Mouse (Mus musculus): ENCODE measurements around the gene Slc22a18.

Slc22a18 gene

GRCm38 (mm10) chr7:143473347-143474101 lies at the start of gene Slc22a18:
TSS of gene Slc22a18 (plus strand) at chr7:143473736.
- DNase-seq (ENCODE audit: low read depth) = no peak

- no peak for DNase-seq (ENCODE audit: low read depth)
Measured at GRCm38 (mm10) chr7:143428142-143428813, 45.3 kb upstream of the Slc22a18 start.

GRCm38 (mm10) chr7:143428814-143429499 lies 44.6 kb upstream of the Slc22a18 start:
- no peak for DNase-seq (ENCODE audit: low read depth)

DNA sequence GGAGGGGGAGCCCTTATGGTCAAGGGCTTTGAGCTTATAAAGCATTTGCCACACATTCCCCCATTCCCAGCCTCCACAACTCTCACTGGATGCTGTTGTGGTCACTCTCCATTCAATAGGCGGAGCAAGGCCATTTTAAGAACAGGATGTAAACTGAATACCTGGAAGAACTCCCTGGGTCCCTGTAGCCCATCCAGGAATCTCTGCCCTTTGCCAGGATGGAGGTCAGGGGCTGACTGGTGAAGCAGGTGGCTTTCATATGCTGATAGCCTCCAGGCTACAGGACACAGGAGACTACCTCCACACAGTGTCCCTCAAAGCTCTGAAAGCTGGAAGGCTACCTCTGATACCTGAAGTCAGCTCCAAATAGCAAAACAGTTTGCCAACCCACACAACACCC lies 40.9 kb upstream of the Slc22a18 start:
- DNase-seq (ENCODE audit: low read depth) = no peak

DNA sequence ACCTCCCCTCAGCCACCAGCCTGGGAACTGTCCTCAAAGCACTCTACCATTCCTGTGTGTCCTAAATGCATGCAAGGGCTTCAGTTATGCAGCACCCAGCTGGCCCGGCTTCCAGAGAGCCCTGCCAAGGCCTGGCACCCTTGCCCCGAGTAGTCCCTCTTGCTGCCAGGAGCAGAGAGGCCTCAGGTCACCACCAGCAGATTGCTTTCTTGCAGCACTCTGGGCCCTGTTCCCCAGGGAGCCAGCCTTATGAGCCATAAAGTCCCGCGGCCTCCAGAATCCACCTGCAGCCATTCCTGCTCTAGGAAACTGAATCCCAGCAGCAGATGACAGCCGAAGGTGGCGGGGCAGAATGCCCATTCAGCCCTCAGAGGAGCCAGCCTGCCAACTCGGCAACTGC lies 40.2 kb upstream of the Slc22a18 start:
- no peak for DNase-seq (ENCODE audit: low read depth)

GRCm38 (mm10) chr7:143437231-143437893 lies 36.2 kb upstream of the Slc22a18 start:
- no peak for DNase-seq (ENCODE audit: low read depth)

DNA sequence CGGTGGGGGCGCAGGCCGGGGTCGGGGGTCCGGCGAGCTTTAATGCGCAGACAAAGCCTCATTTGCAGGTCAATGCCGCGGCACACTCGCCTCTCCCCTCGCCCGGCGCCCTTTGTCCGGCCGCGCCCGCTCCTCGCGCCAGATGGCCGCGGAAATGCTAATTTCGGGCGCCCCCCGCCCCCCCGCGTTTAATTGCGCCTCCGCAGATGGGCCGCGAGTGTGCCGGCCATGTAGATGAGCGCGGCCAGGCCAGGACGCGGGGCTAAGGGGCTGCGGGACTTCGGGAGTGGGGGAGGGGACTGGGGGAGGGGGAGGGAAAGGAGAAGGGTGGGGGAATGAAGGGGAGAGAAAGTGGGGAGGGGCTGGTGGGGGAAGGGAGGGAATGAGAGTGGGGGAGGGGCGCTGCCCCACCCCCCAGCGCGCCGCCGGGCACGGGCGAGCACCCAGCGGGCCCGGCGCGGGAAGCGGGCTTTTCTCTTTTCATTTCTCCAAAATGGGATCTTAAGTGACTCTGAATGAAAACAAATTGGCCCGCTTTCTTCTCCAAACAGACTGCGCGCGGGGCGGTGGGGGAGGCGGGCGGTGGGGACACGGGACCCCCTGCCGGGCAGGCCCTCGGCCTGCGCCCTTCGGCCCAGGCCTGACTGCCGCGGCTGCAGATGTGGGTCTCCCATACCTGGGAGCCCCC lies 35.5 kb upstream of the Slc22a18 start:
- DNase-seq (ENCODE audit: low read depth) = no peak

GRCm38 (mm10) chr7:143438965-143439364 lies 34.6 kb upstream of the Slc22a18 start:
- DNase-seq (ENCODE audit: low read depth) = no peak

GRCm38 (mm10) chr7:143444580-143444954 lies 29.0 kb upstream of the Slc22a18 start:
- no peak for DNase-seq (ENCODE audit: low read depth)

- DNase-seq (ENCODE audit: low read depth) = no peak
Measured at GRCm38 (mm10) chr7:143444955-143445648, 28.4 kb upstream of the Slc22a18 start.

GRCm38 (mm10) chr7:143445651-143446460 lies 27.7 kb upstream of the Slc22a18 start:
- no peak for DNase-seq (ENCODE audit: low read depth)

GRCm38 (mm10) chr7:143447130-143447529 lies 26.4 kb upstream of the Slc22a18 start:
- no peak for DNase-seq (ENCODE audit: low read depth)

DNA sequence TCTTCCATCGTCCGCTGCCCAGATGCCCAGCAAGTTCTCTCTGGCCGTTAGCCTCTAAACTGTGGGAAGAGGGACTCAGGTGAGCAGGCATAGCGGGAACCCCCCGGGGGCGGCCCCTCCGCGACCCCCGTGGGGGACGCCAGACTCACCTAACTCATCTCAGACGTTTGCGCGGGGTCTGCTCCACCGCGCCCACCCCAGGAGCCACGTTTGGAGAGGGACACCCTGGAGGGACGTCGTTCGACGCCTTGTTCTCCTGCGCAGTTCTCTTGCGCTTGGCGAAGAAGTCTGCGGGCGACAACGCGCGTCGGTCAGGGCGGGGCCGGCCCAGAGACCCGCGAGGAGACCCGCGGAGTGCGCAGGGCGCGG lies 14.6 kb upstream of the Slc22a18 start:
- no peak for DNase-seq (ENCODE audit: low read depth)

DNA sequence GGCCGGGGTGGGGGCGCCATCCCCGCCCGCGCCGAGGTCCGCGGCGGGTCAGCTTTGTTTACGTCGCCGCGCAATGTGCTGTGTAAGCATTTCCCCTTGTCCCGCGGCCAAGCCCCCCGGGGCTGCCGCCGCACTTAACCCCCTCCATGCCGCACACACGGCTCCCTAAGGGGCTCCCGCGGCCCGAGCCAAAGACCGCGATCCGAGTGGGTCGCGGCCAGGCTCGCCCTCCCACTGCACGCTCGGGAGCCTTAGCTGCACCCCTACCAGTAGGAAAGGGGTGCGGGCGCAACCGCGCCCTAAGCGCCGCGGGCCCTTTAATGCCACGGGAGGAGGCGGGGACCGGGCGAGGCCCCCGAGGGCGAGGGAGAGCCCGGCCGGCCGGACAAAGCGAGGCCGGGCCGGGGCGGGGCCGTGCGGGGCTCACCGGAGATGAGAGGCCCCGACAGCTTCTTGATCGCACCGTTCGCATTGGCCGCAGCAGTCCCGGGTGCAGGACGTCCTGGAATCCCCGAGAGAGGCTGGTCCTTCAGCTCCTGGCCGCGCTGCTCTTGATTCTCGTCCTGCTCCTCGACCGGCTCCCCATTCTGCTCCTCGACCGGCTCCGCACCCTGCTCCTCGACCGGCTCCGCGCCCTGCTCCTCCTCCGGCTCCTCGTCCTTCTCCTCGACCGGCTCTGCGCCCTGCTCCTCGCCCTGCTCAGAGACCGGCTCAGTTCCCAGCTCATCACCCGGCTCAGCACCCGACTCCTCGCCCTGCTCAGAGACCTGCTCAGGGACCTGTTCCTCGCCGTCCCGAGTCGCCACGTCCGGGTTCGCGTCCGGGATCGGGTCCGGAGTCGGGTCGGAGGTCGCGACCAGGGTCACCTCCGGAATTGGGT lies 14.0 kb upstream of the Slc22a18 start:
- DNase-seq (ENCODE audit: low read depth) = no peak

GRCm38 (mm10) chr7:143460217-143460834 lies 13.2 kb upstream of the Slc22a18 start:
- DNase-seq (ENCODE audit: low read depth) = no peak

DNA sequence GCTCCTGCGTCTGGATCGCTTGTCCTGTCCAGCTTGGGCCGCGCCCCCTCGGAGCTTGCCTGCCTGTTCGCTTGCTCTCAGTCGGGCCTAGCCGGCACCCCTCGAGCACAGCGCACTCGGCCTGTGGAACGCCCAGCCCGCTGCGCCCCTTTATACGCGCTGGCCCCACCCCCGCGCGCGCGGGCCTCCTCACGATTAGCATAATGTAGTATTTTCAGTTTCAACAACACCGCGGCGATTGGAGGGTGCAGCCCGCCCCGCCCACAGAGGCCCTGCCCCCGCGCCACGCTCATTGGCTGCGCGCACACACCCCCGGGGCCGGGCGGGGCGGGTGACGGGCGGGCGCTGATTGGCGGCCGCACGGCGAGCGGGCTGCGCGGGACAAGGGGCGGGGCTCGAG lies 12.7 kb upstream of the Slc22a18 start, which contains the start of gene Cdkn1c:
TSS of gene Cdkn1c (minus strand) at position 177 of the 400 bp plus-strand sequence.
- no peak for DNase-seq (ENCODE audit: low read depth)

DNA sequence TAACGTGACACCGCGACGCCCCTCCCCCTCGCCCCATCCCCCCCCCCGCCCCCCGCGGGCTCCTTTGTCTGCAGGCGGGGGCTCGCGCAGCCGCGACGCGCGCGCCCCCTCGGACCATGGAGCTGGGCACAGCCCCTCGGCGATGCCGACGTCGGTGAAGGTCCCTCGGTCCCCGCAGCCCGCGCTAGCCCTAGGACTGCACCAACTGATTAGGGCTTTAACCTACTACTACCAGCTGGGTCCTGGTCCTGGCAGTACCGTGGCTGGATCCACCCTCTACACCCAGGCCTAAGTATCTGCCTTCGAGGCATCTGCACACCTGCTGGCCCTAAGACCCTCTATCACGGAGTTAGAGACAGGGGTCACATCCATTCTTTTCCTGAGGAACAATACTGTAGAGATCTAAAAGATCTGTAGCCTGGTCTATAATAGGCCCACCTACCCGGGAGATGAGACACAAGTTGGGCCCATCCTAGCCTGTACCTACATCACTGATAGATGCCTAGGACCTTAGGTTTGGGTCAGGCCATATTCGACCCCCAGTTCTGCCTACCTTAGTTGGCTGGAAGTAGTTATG lies 12.2 kb upstream of the Slc22a18 start:
- no peak for DNase-seq (ENCODE audit: low read depth)

DNA sequence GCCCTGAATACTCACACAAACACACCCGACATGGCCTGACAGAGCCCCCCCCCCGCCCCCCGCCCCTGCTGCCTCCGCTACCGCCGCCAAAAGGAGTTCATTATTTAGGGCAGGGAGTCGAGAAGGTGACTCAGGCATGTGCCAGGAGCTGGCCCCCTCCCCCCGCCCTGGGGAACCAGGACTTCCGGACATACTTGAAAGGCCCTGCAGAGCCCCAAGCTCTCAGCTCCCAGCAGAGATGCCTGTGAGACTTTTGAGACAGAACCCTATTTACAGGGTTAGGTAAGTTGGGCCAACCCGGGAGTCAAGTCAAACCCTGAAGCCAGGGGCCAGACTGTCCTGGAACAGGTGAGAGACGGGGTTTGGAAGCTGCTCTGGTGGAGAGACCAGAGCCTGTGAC lies 11.6 kb upstream of the Slc22a18 start:
- DNase-seq (ENCODE audit: low read depth) = no peak

GRCm38 (mm10) chr7:143462516-143462915 lies 11.0 kb upstream of the Slc22a18 start:
- no peak for DNase-seq (ENCODE audit: low read depth)

Data from NIH3T3 (cell line).